ENCODE assay signal across 9 mouse cellular contexts in genomic region chr5:31888341-31888740, GRCm38 (mm10).
DNase-seq lines count a peak whose midpoint lies in the region; ATAC-seq and TF ChIP-seq lines count a peak whose summit lies in the region.
"Had no signal": no experiment of that assay in that cellular context is flagged by ENCODE, and none has a peak within 500 bp of the region (broad histone marks: within the 10 kb centered on the region; RNA-seq: fewer than 3 reads in every experiment).

No protein-coding gene starts in this region.

- ATAC-seq in heart, embryonic 12.5 days (ENCODE audit: insufficient number of reproducible peaks, low FRiP score): no peak
- ATAC-seq in lung, embryonic 14.5 days (ENCODE audit: insufficient read depth): no peak
- no peak for ATAC-seq in embryonic facial prominence, embryonic 14.5 days (ENCODE audit: low read depth)
- ATAC-seq in stomach, embryonic 14.5 days (ENCODE audit: insufficient number of reproducible peaks, insufficient read depth, low FRiP score, low read depth): no peak
- ATAC-seq in cerebellum, adult (ENCODE audit: insufficient number of reproducible peaks, low FRiP score, low TSS enrichment): no peak

- no peaks in the 10 kb centered on the region for H3K9me3 ChIP-seq in heart, embryonic 12.5 days (replicated peaks)
- no peaks in the 10 kb centered on the region for H3K9me3 ChIP-seq in lung, embryonic 14.5 days (ENCODE audit: low read depth, low read length)
- H3K9me3 ChIP-seq in embryonic facial prominence, embryonic 14.5 days (ENCODE audit: control insufficient read depth, low read length): no peaks in the 10 kb centered on the region
- H3K9me3 ChIP-seq in stomach, embryonic 14.5 days (ENCODE audit: control insufficient read depth, low read depth, low read length): no peaks in the 10 kb centered on the region
- H3K9me3 ChIP-seq: hindbrain, embryonic 13.5 days had no signal

- H3K27ac ChIP-seq in heart, embryonic 12.5 days (ENCODE audit: poor library complexity, severe bottlenecking): no peak overlapping the region
- H3K27ac ChIP-seq in lung, embryonic 14.5 days (ENCODE audit: low read depth): peak overlapping the region; percentile 67
- peak overlapping the region; percentile 30; the same call in 1 of the 2 replicates for H3K27ac ChIP-seq in embryonic facial prominence, embryonic 14.5 days (replicated peaks; ENCODE audit: low read depth, low read length)
- H3K27ac ChIP-seq in stomach, embryonic 14.5 days (ENCODE audit: low read length): peak overlapping the region; percentile 52; the same call in 1 of the 2 replicates
- H3K27ac ChIP-seq: hindbrain, embryonic 13.5 days had no signal

- H3K9ac ChIP-seq in heart, embryonic 12.5 days: no peak overlapping the region
- no peak overlapping the region for H3K9ac ChIP-seq in lung, embryonic 14.5 days
- no peak overlapping the region for H3K9ac ChIP-seq in embryonic facial prominence, embryonic 14.5 days (ENCODE audit: low read depth, low read length)
- no peak overlapping the region for H3K9ac ChIP-seq in stomach, embryonic 14.5 days (replicated peaks; ENCODE audit: low read depth, low read length)
- H3K9ac ChIP-seq: hindbrain, embryonic 13.5 days had no signal

- peak; percentile 58 to 59 for DNase-seq in heart, adult 9 months (ENCODE audit: low spot score in 2 of 2)
- DNase-seq in lung, embryonic 14.5 days: peak; percentile 63
- no peak for DNase-seq in lung, adult 18-20 months
- peak; percentile 46 for DNase-seq in embryonic facial prominence, embryonic 14.5 days (ENCODE audit: low spot score)
- DNase-seq: cerebellum, adult 18-20 months had no signal

- 86% methylated on average over 3 of the region's 3 CpGs for WGBS in heart, embryonic 12.5 days
- 51% methylated on average over 3 of the region's 3 CpGs for WGBS in lung, embryonic 14.5 days
- 61% methylated on average over 3 of the region's 3 CpGs for WGBS in embryonic facial prominence, embryonic 14.5 days
- 71% methylated on average over 3 of the region's 3 CpGs for WGBS in stomach, embryonic 14.5 days

- no peaks in the 10 kb centered on the region for H3K4me1 ChIP-seq in heart, embryonic 12.5 days (replicated peaks)
- no peaks in the 10 kb centered on the region; the same call in 1 of the 2 replicates for H3K4me1 ChIP-seq in lung, embryonic 14.5 days (ENCODE audit: insufficient read depth)
- H3K4me1 ChIP-seq in embryonic facial prominence, embryonic 14.5 days (ENCODE audit: control insufficient read depth, insufficient read depth, low read length): peaks cover 14% of the 10 kb centered on the region; the same call in 1 of the 2 replicates
- H3K4me1 ChIP-seq in stomach, embryonic 14.5 days (ENCODE audit: control insufficient read depth, insufficient read depth, low read length): peaks cover 3% of the 10 kb centered on the region; the same call in 1 of the 2 replicates
- H3K4me1 ChIP-seq: hindbrain, embryonic 13.5 days had no signal

- H3K27me3 ChIP-seq in heart, embryonic 12.5 days (replicated peaks): no peaks in the 10 kb centered on the region
- H3K27me3 ChIP-seq in lung, embryonic 14.5 days (ENCODE audit: insufficient read depth, low read length): no peaks in the 10 kb centered on the region
- no peaks in the 10 kb centered on the region for H3K27me3 ChIP-seq in embryonic facial prominence, embryonic 14.5 days (replicated peaks; ENCODE audit: control insufficient read depth, insufficient read depth, low read length)
- no peaks in the 10 kb centered on the region for H3K27me3 ChIP-seq in stomach, embryonic 14.5 days (ENCODE audit: control insufficient read depth, insufficient read depth, low read length)
- H3K27me3 ChIP-seq: hindbrain, embryonic 13.5 days had no signal

- H3K4me2 ChIP-seq in heart, embryonic 12.5 days: no peak overlapping the region
- H3K4me2 ChIP-seq in lung, embryonic 14.5 days: no peak overlapping the region
- H3K4me2 ChIP-seq in embryonic facial prominence, embryonic 14.5 days (ENCODE audit: low read depth, low read length): no peak overlapping the region
- no peak overlapping the region for H3K4me2 ChIP-seq in stomach, embryonic 14.5 days (replicated peaks; ENCODE audit: low read depth, low read length)
- H3K4me2 ChIP-seq: hindbrain, embryonic 13.5 days had no signal

- no peak overlapping the region for H3K4me3 ChIP-seq in heart, embryonic 12.5 days
- no peak overlapping the region for H3K4me3 ChIP-seq in lung, embryonic 14.5 days (ENCODE audit: low read depth, low read length)
- H3K4me3 ChIP-seq in embryonic facial prominence, embryonic 14.5 days (ENCODE audit: low read depth, low read length): no peak overlapping the region
- no peak overlapping the region for H3K4me3 ChIP-seq in stomach, embryonic 14.5 days (ENCODE audit: low read depth, low read length)
- H3K4me3 ChIP-seq: hindbrain, embryonic 13.5 days had no signal

- no peaks in the 10 kb centered on the region for H3K36me3 ChIP-seq in heart, embryonic 12.5 days
- H3K36me3 ChIP-seq in lung, embryonic 14.5 days (ENCODE audit: insufficient read depth): no peaks in the 10 kb centered on the region
- H3K36me3 ChIP-seq in embryonic facial prominence, embryonic 14.5 days (ENCODE audit: control insufficient read depth, insufficient read depth, low read length): no peaks in the 10 kb centered on the region
- no peaks in the 10 kb centered on the region for H3K36me3 ChIP-seq in stomach, embryonic 14.5 days (ENCODE audit: control insufficient read depth, insufficient read depth, low read length)
- H3K36me3 ChIP-seq: hindbrain, embryonic 13.5 days had no signal

- no peak for TF ChIP-seq CTCF in lung, embryonic 14.5 days (IDR thresholded peaks at IDR 0.05; ENCODE audit: low read depth)

Comparison
In these comparisons a context has a peak if more than half of its experiments do, and no peak if none do; other contexts are left out.
1. DNase-seq: peak in heart, adult 9 months (2 of 2), lung, embryonic 14.5 days (single experiment) and embryonic facial prominence, embryonic 14.5 days (single experiment); none in lung, adult 18-20 months (0 of 2).